ENCODE assay signal across 15 mouse cellular contexts in the genomic region with DNA sequence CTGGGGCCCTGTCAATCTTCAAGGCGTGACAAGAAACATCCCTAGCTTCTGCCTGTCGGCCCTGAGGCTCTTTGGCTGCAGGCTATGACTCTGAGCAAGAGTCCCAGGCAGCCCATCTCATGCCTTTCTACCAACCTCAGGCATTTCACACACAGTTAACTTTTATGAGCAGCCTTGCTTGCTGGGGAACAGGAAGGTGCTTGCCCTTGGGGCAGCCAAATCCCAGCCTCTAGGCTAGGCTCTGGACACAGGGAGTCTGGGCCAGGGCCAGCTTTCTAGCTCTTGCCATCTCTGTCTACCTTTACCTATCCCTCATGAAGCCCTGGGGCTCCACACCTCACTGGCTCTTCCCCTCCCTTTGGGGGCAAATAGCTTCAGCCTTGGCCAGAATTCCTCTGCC. TPM values are rescaled to one million over a fixed set of nuclear protein-coding genes. Genes with fewer than 3 reads are reported as not detected.
DNase-seq lines count a peak whose midpoint lies in the region; ATAC-seq and TF ChIP-seq lines count a peak whose summit lies in the region.
"Had no signal": no experiment of that assay in that cellular context is flagged by ENCODE, and none has a peak within 500 bp of the region (broad histone marks: within the 10 kb centered on the region; RNA-seq: fewer than 3 reads in every experiment).

No protein-coding gene starts in this region.

- no peaks in the 10 kb centered on the region for H3K36me3 ChIP-seq in kidney, embryonic 15.5 days
- no peaks in the 10 kb centered on the region for H3K36me3 ChIP-seq in embryonic facial prominence, embryonic 14.5 days (ENCODE audit: control insufficient read depth, insufficient read depth, low read length)
- H3K36me3 ChIP-seq in limb, embryonic 12.5 days: 0 out of 2 replicates have a peak, but pooled peaks cover 5% of the 10 kb centered on the region
- H3K36me3 ChIP-seq: neural tube, embryonic 12.5 days had no signal

- no peak for TF ChIP-seq CTCF in Patski (IDR thresholded peaks at IDR 0.05)

- in situ Hi-C loops in Patski (cut with MboI; ENCODE audit: low pct_unique_long_range_greater_than_20kb): no loop called here

- intact Hi-C loops in left cerebral cortex, postnatal 36 days (cut with DNase I): loop anchor here (5.0 kb wide), 1 partner anchor 62 kb away; no protein-coding TSS in a partner anchor

- peak overlapping the region; percentile 42 for H3K27ac ChIP-seq in kidney, embryonic 15.5 days
- peak overlapping the region; percentile 33; the same call in 1 of the 2 replicates for H3K27ac ChIP-seq in embryonic facial prominence, embryonic 14.5 days (replicated peaks; ENCODE audit: low read depth, low read length)
- H3K27ac ChIP-seq in limb, embryonic 12.5 days: peak overlapping the region; percentile 89
- H3K27ac ChIP-seq: heart, adult 2 months; macrophage; neural tube, embryonic 12.5 days had no signal

- peaks cover 57% of the 10 kb centered on the region for H3K4me1 ChIP-seq in kidney, embryonic 15.5 days
- peaks cover 54% of the 10 kb centered on the region for H3K4me1 ChIP-seq in embryonic facial prominence, embryonic 14.5 days (ENCODE audit: control insufficient read depth, insufficient read depth, low read length)
- H3K4me1 ChIP-seq in limb, embryonic 12.5 days (replicated peaks): peaks cover 100% of the 10 kb centered on the region

- POLR2A ChIA-PET in Patski (lab: Charles Lee): no interaction called here

- H3K27me3 ChIP-seq in kidney, embryonic 15.5 days: peaks cover 46% of the 10 kb centered on the region
- H3K27me3 ChIP-seq in Patski: peaks cover 10% of the 10 kb centered on the region
- no peaks in the 10 kb centered on the region for H3K27me3 ChIP-seq in embryonic facial prominence, embryonic 14.5 days (replicated peaks; ENCODE audit: control insufficient read depth, insufficient read depth, low read length)
- peaks cover 3% of the 10 kb centered on the region; the same call in 1 of the 2 replicates for H3K27me3 ChIP-seq in limb, embryonic 12.5 days
- H3K27me3 ChIP-seq: neural tube, embryonic 12.5 days had no signal

- no peak overlapping the region for H3K4me3 ChIP-seq in kidney, embryonic 15.5 days (replicated peaks)
- no peak overlapping the region for H3K4me3 ChIP-seq in embryonic facial prominence, embryonic 14.5 days (ENCODE audit: low read depth, low read length)
- H3K4me3 ChIP-seq in limb, embryonic 12.5 days (replicated peaks): no peak overlapping the region
- H3K4me3 ChIP-seq: heart, adult 2 months; neural tube, embryonic 12.5 days had no signal

- H3K9ac ChIP-seq in kidney, embryonic 15.5 days: no peak overlapping the region
- no peak overlapping the region for H3K9ac ChIP-seq in embryonic facial prominence, embryonic 14.5 days (ENCODE audit: low read depth, low read length)
- H3K9ac ChIP-seq in limb, embryonic 12.5 days (replicated peaks): no peak overlapping the region
- H3K9ac ChIP-seq: neural tube, embryonic 12.5 days had no signal

- H3K4me2 ChIP-seq in kidney, embryonic 15.5 days: no peak overlapping the region
- H3K4me2 ChIP-seq in embryonic facial prominence, embryonic 14.5 days (ENCODE audit: low read depth, low read length): no peak overlapping the region
- no peak overlapping the region for H3K4me2 ChIP-seq in limb, embryonic 12.5 days

- ATAC-seq in kidney, embryonic 15.5 days (replicated peaks; ENCODE audit: low FRiP score): peak; percentile 26; the same call in 1 of the 2 replicates
- no peak for ATAC-seq in Patski
- no peak for ATAC-seq in embryonic facial prominence, embryonic 14.5 days (ENCODE audit: low read depth)
- no peak for ATAC-seq in limb, embryonic 12.5 days (ENCODE audit: insufficient number of reproducible peaks, insufficient read depth, low FRiP score, low TSS enrichment, low read depth)
- ATAC-seq in erythroid progenitor cell, adult 5-6 weeks (replicated peaks; ENCODE audit: low FRiP score, poor library complexity, severe bottlenecking): no peak
- ATAC-seq in CD4-positive, CD25-positive, alpha-beta regulatory T cell, adult 4 months: no peak

- no peaks in the 10 kb centered on the region for H3K9me3 ChIP-seq in kidney, embryonic 15.5 days (replicated peaks)
- no peaks in the 10 kb centered on the region for H3K9me3 ChIP-seq in embryonic facial prominence, embryonic 14.5 days (ENCODE audit: control insufficient read depth, low read length)
- H3K9me3 ChIP-seq in limb, embryonic 12.5 days: no peaks in the 10 kb centered on the region
- H3K9me3 ChIP-seq: neural tube, embryonic 12.5 days had no signal

- CTCF ChIA-PET in Patski (lab: Charles Lee): no interaction called here

- 44% methylated on average over 2 of the region's 2 CpGs for WGBS in kidney, embryonic 15.5 days
- 79% methylated on average over 2 of the region's 2 CpGs for WGBS in embryonic facial prominence, embryonic 14.5 days
- WGBS in limb, embryonic 12.5 days: 28% methylated on average over 2 of the region's 2 CpGs

- no peak for DNase-seq in kidney, adult 9 months
- DNase-seq in Patski (ENCODE audit: low read depth, low spot score): peak; percentile 20
- DNase-seq in embryonic facial prominence, embryonic 14.5 days (ENCODE audit: low spot score): no peak
- DNase-seq in left cerebral cortex, postnatal 36 days (ENCODE audit: low spot score in 2 of 2): no peak
- DNase-seq: adrenal gland, postnatal 25 days; cerebellum, adult 11 months; heart, adult 2 months had no signal

RNA-seq across cellular contexts. Expression of a gene that starts 53.7 kb away (rescaled TPM):
- polyA plus RNA-seq in kidney, embryonic 15.5 days (2015; fragmentation: Nextera tagmentation; extraction: Ambion mirVana): not detected in 2 replicates
- not detected for polyA plus RNA-seq in Patski (2021)
- 0.33 TPM in 1 of 2 replicates, not detected in the other for polyA plus RNA-seq in embryonic facial prominence, embryonic 14.5 days (2014; fragmentation: Nextera tagmentation; extraction: Ambion mirVana)
- polyA plus RNA-seq in limb, embryonic 12.5 days (2016; fragmentation: Nextera tagmentation; extraction: Ambion mirVana): 0.33 TPM in 1 of 2 replicates, not detected in the other
- not detected for total RNA-seq in left cerebral cortex, postnatal 36 days (2021)
- total RNA-seq in erythroid progenitor cell, adult 5-6 weeks (2015; ENCODE audit: low replicate concordance): not detected in 2 replicates
- not detected in 2 replicates for total RNA-seq in erythroid progenitor cell, adult 5-6 weeks (2017; ENCODE audit: low replicate concordance)
- polyA plus RNA-seq in CD4-positive, CD25-positive, alpha-beta regulatory T cell, adult 4 months (2017; shearing (Covaris generic)): not detected
- total RNA-seq: adrenal gland, postnatal 25 days; heart, adult 2 months; liver, adult 2 months had no signal
- polyA plus RNA-seq: heart, adult 2 months; liver, adult 2 months; macrophage; neural tube, embryonic 12.5 days; thymus, postnatal 0 days had no signal

Comparison
In these comparisons a context has a peak if more than half of its experiments do, and no peak if none do; other contexts are left out.
1. H3K27ac ChIP-seq: peak in every context shown above with its lines; median percentile 89 in limb, embryonic 12.5 days; 42 in kidney, embryonic 15.5 days; 33 in embryonic facial prominence, embryonic 14.5 days.